Mouse (Mus musculus) myocyte (in vitro differentiated cells): ENCODE results near the gene Frmpd1.
A peak's percentile ranks its signal among the peaks of the same experiment; 100 is the strongest.

ENCODE experiments used
- CEBPB ChIP-seq: IDR thresholded peaks from 2 replicates; pipeline ENCODE4 v1.6.1; 2011; ENCODE audit warnings: mild to moderate bottlenecking, moderate library complexity; ENCODE audit not compliant: poor library complexity, insufficient read depth, severe bottlenecking
- E2F4 ChIP-seq: IDR thresholded peaks from one replicate; pipeline ENCODE4 v1.6.1; 2011; ENCODE audit warnings: mild to moderate bottlenecking, control low read depth, moderate library complexity; ENCODE audit not compliant: insufficient read depth
- MAX ChIP-seq: IDR thresholded peaks from one replicate; pipeline ENCODE4 v1.6.1; 2011; ENCODE audit warnings: low read depth, mild to moderate bottlenecking, control low read depth
- MYOD1 ChIP-seq, 3 experiments: IDR thresholded peaks; one replicate each; pipeline ENCODE4 v1.6.1; 2011; ENCODE audit warnings: control low read depth in 2 of 3, low read depth in 2 of 3, mild to moderate bottlenecking in 2 of 3, moderate library complexity in 1 of 3; ENCODE audit not compliant: insufficient read length in 2 of 3, control insufficient read depth in 1 of 3
- MYOG ChIP-seq, 3 experiments: IDR thresholded peaks; one replicate each; pipeline ENCODE4 v1.6.1; 2011; ENCODE audit warnings: control low read depth in 2 of 3, low read depth in 2 of 3, mild to moderate bottlenecking in 2 of 3; ENCODE audit not compliant: insufficient read length in 2 of 3, control insufficient read depth in 1 of 3, insufficient read depth in 1 of 3
- POLR2A ChIP-seq: IDR thresholded peaks from one replicate; pipeline ENCODE4 v1.6.1; 2011; ENCODE audit warnings: low read depth, mild to moderate bottlenecking, control low read depth, moderate library complexity; ENCODE audit not compliant: insufficient read length
- POLR2AphosphoS2 ChIP-seq: IDR thresholded peaks from one replicate; pipeline ENCODE4 v1.6.1; 2011; ENCODE audit warnings: low read depth, control low read depth; ENCODE audit not compliant: insufficient read length
- SRF ChIP-seq: IDR thresholded peaks from one replicate; pipeline ENCODE4 v1.6.1; 2011; ENCODE audit warnings: low read depth; ENCODE audit not compliant: control insufficient read depth, insufficient read length
- TCF12 ChIP-seq: IDR thresholded peaks from one replicate; pipeline ENCODE4 v1.6.1; 2011; ENCODE audit warnings: mild to moderate bottlenecking, control low read depth; ENCODE audit not compliant: poor library complexity, insufficient read depth, severe bottlenecking
- TCF3 ChIP-seq: IDR thresholded peaks from one replicate; pipeline ENCODE4 v1.6.1; 2011; ENCODE audit warnings: low read depth, control low read depth; ENCODE audit not compliant: insufficient read length
- USF1 ChIP-seq: IDR thresholded peaks from one replicate; pipeline ENCODE4 v1.6.1; 2011; ENCODE audit warnings: low read depth, mild to moderate bottlenecking, control low read depth, moderate library complexity

GRCm38 (mm10) chr4:45143005-45143404 is 41.7 kb upstream of the Frmpd1 start:
- TF ChIP-seq MYOD1 (IDR thresholded peaks at IDR 0.05; ENCODE audit: control insufficient read depth in 1 of 3, insufficient read length in 2 of 3, low read depth in 2 of 3) = peak in 2 of 3 experiments; percentile 42 to 78
- TF ChIP-seq TCF12 = no peak
- no peak for TF ChIP-seq POLR2A
- TF ChIP-seq MYOG (IDR thresholded peaks at IDR 0.05; ENCODE audit: control insufficient read depth in 1 of 3, insufficient read depth in 1 of 3, insufficient read length in 2 of 3, low read depth in 2 of 3) = peak; percentile 28 to 72 (median 59)
- TF ChIP-seq POLR2AphosphoS2 = no peak
- no peak for TF ChIP-seq CEBPB
- no peak for TF ChIP-seq SRF
- TF ChIP-seq TCF3 = no peak
- TF ChIP-seq E2F4 = no peak
- no peak for TF ChIP-seq USF1
- TF ChIP-seq MAX = no peak
